Mouse (Mus musculus) neutrophil, adult 65 days (primary cell): ENCODE results near the gene Tnfrsf4. TPM values are rescaled to one million over a fixed set of nuclear protein-coding genes. Genes with fewer than 3 reads are reported as not detected.

ENCODE experiments used
- total RNA-seq: library from RNA; stranded (reverse); gene quantifications from 2 replicates; pipeline ENCODE4 v1.2.4, GENCODE M21; 2023

Tnfrsf4 gene
- 1.5 and 2.1 TPM in 2 replicates for total RNA-seq

GRCm38 (mm10) chr4:156013637-156014036 is at the start of gene Tnfrsf4:
TSS of gene Tnfrsf4 (plus strand) at chr4:156013843.

DNA sequence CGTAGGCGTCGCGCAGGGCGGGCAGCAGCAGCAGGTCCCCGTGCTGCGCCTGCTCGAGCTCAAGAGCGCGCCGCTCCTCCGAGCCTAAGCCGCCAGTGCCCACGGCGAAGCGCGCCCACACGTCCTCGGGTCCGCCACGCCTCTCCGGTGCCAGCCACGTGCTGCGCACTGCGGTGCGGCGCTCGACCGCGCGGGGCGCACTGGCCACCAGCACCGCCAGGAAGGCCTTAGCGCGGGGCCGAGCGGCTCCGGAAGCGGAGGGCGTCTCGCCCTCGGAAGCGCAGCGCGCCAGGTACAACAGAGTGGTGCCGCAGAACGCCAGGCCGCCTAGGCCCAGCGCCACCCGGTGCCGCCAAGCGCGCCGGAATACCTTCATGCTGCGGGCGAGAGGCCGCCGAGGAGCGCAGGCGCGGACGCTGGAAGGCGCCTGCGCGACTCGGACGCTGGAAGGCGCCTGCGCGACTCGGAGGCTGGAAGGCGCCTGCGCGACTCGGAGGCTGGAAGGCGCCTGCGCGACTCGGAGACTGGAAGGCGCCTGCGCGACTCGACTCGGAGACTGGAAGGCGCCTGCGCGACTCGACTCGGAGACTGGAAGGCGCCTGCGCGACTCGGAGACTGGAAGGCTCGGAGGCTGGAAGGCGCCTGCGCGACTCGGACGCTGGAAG is 21.3 kb upstream of the Tnfrsf4 start, which contains the start of the genes B3galt6 and Sdf4:
Gene B3galt6, minus strand, starts transcription at position 409 of the 665 bp plus-strand sequence.
Gene Sdf4, plus strand, starts transcription at position 632 of the 665 bp plus-strand sequence.

GRCm38 (mm10) chr4:156026013-156026412 is 12.4 kb downstream of the Tnfrsf4 start, which contains the start of gene Tnfrsf18:
TSS of gene Tnfrsf18 (plus strand) at chr4:156026164.

GRCm38 (mm10) chr4:156059261-156059660 is 45.6 kb downstream of the Tnfrsf4 start, which contains the start of gene Ttll10:
TSS of gene Ttll10 (minus strand) at chr4:156059414.

Other genes with a start within 250 kb of the Tnfrsf4 start
- not detected in 2 replicates for gene Vwa1, start 239.1 kb upstream of the Tnfrsf4 start, total RNA-seq
- not detected in 2 replicates for gene Tmem88b, start 228.0 kb upstream of the Tnfrsf4 start, total RNA-seq
- gene Ankrd65, start 223.4 kb upstream of the Tnfrsf4 start, total RNA-seq = not detected in 2 replicates
- 45.0 and 61.8 TPM in 2 replicates for gene Mrpl20, start 211.0 kb upstream of the Tnfrsf4 start, total RNA-seq
- gene Ccnl2, start 201.4 kb upstream of the Tnfrsf4 start, total RNA-seq = 162 and 225 TPM in 2 replicates
- 98.0 and 129 TPM in 2 replicates for gene Aurkaip1, start 182.6 kb upstream of the Tnfrsf4 start, total RNA-seq
- 0.23 and 1.3 TPM in 2 replicates for gene Mxra8, start 174.2 kb upstream of the Tnfrsf4 start, total RNA-seq
- 49.9 and 68.5 TPM in 2 replicates for gene Dvl1, start 166.4 kb upstream of the Tnfrsf4 start, total RNA-seq
- gene Tas1r3, start 150.5 kb upstream of the Tnfrsf4 start, total RNA-seq = 2.3 and 2.6 TPM in 2 replicates
- gene Cptp, start 144.4 kb upstream of the Tnfrsf4 start, total RNA-seq = 20.5 and 22.6 TPM in 2 replicates
- 31.9 and 42.4 TPM in 2 replicates for gene Ints11, start 144.3 kb upstream of the Tnfrsf4 start, total RNA-seq
- gene Pusl1, start 122.1 kb upstream of the Tnfrsf4 start, total RNA-seq = 10.6 and 10.8 TPM in 2 replicates
- gene Acap3, start 122.0 kb upstream of the Tnfrsf4 start, total RNA-seq = 55.0 and 80.6 TPM in 2 replicates
- 100 and 130 TPM in 2 replicates for gene Ube2j2, start 70.0 kb upstream of the Tnfrsf4 start, total RNA-seq
- 18.1 and 25.1 TPM in 2 replicates for gene C1qtnf12, start 51.5 kb upstream of the Tnfrsf4 start, total RNA-seq
- 1.6 and 1.9 TPM in 2 replicates for gene B3galt6, start 21.2 kb upstream of the Tnfrsf4 start, total RNA-seq
- 101 and 115 TPM in 2 replicates for gene Sdf4, start 21.0 kb upstream of the Tnfrsf4 start, total RNA-seq
- gene Tnfrsf18, start 12.3 kb downstream of the Tnfrsf4 start, total RNA-seq = 3.5 and 6.8 TPM in 2 replicates
- gene Ttll10, start 45.6 kb downstream of the Tnfrsf4 start, total RNA-seq = not detected in 2 replicates
- gene 9430015G10Rik, start 96.1 kb downstream of the Tnfrsf4 start, total RNA-seq = 12.2 and 12.7 TPM in 2 replicates
- gene Rnf223, start 116.7 kb downstream of the Tnfrsf4 start, total RNA-seq = 0.18 and 0.35 TPM in 2 replicates
- gene Agrn, start 183.6 kb downstream of the Tnfrsf4 start, total RNA-seq = 17.6 and 18.5 TPM in 2 replicates
- gene Isg15, start 187.0 kb downstream of the Tnfrsf4 start, total RNA-seq = 10.6 and 19.0 TPM in 2 replicates
- gene AW011738, start 189.5 kb downstream of the Tnfrsf4 start, total RNA-seq = 5.9 and 7.6 TPM in 2 replicates
- gene Perm1, start 202.0 kb downstream of the Tnfrsf4 start, total RNA-seq = not detected in 2 replicates
- gene Plekhn1, start 221.0 kb downstream of the Tnfrsf4 start, total RNA-seq = 13.2 and 19.2 TPM in 2 replicates
- 18.4 and 27.6 TPM in 2 replicates for gene Noc2l, start 222.2 kb downstream of the Tnfrsf4 start, total RNA-seq
- 3.5 and 6.7 TPM in 2 replicates for gene Samd11, start 241.8 kb downstream of the Tnfrsf4 start, total RNA-seq